Mouse (Mus musculus): ENCODE measurements around the gene Prrt2.
A peak's percentile ranks its signal among the peaks of the same experiment; 100 is the strongest.

The Prrt2 gene

GRCm38 (mm10) chr7:127020901-127021562 is at the start of gene Prrt2, which contains the start of gene Gm42742:
TSS of gene Prrt2 (minus strand) at chr7:127021211.
TSS of gene Gm42742 (minus strand) at chr7:127021097.
- DNase-seq: peak; percentile 28

DNA sequence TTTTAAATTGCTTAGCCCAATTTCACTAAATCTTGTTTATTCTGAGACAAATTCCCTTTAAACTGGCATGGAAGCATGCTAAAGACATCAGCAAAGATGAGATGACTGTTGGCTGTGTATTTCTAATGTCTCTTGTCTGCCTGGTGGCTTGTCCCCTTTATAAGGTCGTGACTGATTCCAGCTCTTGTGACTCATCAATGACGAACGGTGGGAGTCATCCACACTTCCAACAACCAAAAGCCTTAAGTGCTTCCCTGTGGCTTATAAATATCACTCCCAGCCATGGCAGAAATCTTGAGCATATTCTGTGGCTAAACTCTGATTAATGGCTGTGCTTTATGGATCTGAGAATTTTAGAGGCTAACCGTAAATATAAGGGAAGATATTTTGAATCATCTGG is 45.3 kb upstream of the Prrt2 start:
- no peak for DNase-seq

GRCm38 (mm10) chr7:127065538-127065937 is 44.5 kb upstream of the Prrt2 start:
- DNase-seq: no peak

- no peak for DNase-seq
Observed at GRCm38 (mm10) chr7:127055026-127055585, 34.1 kb upstream of the Prrt2 start.

DNA sequence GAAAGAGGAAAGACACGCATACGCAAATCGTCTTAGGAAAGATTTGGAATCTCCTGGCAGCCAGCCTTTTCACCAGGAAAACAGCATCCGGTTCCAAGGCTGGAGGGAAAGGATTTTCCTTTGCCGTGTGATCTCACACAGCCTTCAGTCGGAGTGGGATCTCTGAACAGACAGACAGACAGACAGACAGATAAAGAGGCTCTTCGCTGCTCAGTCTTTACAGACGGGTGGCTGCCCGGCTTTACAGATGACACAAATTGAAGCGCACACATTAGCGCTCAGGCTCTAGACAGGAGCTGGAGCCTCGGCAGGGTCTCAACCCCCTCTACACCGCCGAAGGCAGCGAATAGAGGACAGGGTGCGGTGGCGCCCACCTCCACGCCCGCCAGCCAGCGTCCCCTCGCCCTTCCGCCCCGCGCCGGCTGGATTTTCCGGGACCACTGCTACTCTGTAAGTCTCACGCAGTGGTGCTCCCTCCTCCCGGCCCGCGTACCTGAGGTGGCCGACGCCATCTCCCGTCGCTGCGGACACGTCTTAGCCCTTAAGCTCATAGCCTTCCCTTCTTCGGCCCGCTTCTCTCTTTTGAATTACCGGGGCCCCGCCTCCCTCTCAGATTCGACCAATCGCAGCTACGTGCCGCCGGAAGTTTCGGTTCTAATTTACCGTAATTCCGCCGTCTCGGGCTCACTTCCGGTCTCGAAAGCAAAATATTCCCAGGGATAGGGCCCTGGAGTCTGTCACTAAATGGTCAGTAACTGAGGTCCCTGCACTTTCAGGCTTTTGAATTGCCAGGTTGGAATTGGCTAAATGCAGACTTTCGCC is 21.1 kb upstream of the Prrt2 start, which contains the start of gene Kif22:
TSS of gene Kif22 (minus strand) at position 621 of the 822 bp plus-strand sequence.
- peak; percentile 87 for DNase-seq

DNA sequence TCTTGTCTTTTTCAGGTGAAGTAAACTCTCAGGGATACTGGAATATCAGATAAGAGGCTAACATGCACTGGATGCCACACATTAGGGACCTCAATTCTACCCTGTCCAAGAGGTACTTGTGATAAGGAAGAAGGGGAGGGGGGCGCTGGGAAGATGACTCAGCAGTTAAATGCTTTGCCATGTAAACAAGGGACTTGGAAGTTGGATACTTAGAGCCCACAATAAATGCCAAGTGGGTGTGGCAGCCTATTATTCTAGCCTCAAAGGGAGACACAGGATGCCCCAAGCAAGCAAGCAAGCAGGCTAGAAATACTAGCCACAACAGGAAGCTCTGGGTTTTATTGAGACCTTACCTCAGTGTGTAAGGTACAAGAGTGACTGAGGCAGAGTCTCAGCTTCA is 10.2 kb upstream of the Prrt2 start:
- DNase-seq: no peak

DNA sequence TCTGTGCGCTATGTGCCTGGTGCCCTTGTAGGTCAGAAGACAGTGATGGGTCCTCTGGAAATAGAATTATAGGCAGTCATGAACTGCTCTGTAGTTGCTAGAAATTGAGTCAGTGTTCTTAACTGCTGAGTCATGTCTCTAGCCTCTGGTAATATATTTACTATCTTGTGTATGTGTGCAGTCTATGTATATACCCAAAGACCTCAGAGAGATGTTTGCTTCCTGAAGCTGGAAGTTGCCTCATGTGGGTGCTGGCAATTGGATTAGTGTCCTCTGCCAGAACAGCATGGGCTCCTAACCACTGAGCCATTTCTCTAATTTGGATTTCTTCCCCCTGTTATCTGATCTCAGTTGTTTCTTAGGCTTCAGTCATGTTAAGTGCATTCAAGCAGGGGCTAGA is 9.2 kb upstream of the Prrt2 start:
- no peak for DNase-seq

DNA sequence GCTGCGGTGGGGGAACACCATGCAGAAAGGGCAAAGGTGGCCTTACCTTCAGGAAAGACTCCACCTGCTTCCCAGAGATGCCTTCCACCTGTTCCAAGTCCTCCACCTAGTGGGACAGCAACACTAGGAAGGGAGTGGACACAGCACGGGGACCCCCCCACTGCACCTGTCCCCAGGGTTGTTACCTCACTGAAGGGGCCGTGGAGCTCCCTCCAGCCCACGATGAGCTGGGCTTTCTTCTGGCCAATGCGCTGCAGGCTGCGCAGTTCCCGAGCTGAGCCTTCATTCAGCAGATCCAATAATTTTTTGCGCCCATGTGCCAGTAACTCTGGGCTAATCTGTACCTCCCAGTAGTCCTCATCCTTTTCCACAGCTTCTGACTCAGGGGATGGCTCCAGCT is 6.9 kb upstream of the Prrt2 start:
- DNase-seq: no peak

DNA sequence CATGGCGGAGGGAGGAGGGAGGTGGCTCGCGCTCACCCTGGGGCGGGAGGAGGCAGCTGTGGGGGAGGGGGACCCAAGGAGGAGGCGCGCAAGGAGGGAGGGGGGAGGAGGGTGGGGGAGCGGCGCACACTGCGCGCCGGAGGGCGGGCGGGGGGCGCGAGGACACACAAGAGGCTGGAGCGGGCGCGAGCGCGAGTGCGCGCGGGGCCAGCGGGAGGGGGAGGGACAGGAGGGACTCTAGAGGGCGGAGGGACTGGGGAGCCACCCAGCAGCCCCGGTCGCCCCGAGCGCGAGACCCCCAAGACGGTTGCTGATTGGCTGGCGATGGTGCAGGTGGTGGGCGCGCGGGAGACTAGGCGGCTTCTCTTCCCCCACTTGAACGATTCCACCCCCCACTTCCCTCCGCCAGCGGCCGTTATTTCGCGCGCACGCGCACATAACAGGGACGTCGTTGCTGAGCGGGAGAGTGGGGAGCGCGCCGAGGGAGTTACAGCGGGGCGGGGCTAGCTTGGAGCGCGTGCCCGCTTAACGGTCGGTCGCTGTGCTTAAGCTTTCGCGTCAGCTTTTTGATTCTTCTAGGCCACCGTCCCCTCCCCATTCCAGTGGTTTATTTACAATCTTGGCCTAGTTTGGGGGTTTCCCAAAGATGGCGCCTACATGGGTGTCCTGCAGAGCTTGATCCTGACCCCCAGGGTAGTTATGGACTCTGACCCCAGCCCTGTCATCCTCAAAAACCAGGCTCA is 6.1 kb upstream of the Prrt2 start, which contains the start of gene Maz:
TSS of gene Maz (minus strand) at position 54 of the 743 bp plus-strand sequence.
- DNase-seq: peak; percentile 99

- DNase-seq: no peak
Observed at GRCm38 (mm10) chr7:127026616-127026983, 5.6 kb upstream of the Prrt2 start.

DNA sequence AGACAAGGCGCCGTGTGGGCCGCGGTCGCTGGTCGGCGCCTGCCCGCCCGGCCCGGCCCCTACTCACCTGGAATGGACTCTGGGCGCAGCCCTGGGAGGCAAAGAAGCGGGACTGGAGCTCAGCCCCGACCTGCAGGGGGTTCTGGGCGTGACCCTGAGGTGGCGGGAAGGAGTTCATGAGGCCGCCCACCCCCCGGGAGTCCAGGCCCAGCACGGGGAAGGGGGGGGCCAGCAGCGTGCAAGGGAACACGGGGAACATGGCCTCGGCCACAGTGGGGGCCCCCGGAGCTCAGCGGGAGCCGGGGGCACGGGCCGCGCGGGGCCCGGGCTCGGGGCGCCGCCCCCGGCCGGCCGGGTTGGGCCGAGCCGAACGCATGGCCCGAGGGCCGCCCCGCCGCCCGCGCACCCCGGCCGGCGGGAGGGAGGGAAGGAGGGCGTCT is 5.2 kb upstream of the Prrt2 start:
- DNase-seq: peak; percentile 78

GRCm38 (mm10) chr7:127025556-127026160 is 4.6 kb upstream of the Prrt2 start:
- peak; percentile 44 for DNase-seq

DNA sequence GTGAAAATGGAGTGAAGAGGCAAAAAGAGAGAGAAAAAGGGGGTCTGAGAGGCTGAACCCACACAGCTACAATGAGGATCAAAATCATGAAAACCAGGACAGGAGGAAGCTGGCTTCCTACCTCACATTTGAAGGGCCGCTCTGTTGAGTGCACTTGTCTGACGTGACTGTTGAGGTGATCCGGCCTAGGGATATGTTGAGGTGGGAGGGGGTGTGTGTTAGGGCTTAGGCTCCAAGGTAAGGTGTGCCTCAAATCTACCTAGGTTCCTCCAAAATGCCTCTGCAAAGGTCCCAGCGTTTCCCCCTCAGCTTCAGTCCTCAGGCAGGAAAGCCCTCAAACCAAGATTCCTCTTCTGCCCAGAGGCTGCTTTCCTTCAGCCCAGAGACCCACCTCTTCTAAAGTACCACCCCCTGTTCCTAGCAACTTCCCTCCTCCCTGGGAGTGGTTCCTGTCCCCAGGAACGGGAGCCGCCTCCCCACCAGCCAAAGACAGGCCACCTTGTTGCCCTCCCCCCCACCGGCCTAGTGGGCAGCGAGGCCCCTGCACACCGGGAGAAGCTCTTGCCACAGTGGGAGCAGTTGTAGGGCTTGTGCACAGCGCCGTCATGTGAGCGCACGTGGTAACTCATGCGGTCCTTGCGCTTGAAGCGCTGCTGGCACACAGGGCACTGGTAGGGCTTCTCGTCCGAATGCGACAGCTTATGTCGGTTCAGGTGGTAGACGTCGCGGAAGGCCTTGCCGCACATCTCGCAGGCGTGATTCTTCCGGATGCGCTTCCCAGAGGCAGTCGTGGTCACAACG is 3.9 kb upstream of the Prrt2 start:
- peak; percentile 89 for DNase-seq

GRCm38 (mm10) chr7:127023896-127024690 is 3.1 kb upstream of the Prrt2 start:
- DNase-seq: peak; percentile 28

DNA sequence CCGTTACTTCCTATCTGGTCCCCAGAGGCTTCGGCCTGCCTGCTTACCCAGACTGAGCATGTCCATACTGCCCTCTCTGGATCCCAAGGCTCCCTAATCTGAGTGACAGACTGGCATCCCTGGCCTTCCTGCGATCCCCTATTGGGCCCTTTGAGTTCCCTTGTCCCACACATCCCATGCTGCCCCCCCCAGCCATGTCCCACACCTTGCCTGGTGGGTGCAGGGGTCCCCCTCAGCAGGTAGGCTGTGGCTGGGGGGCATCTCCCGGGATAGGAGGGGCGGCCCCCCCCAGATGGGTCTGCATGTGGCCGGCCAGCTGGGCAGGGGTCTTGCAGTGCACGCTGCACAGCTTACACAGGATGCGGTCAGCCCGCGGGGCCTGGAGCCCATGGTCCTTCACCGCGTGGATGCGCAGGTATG is 2.3 kb upstream of the Prrt2 start:
- no peak for DNase-seq

- DNase-seq: no peak
Observed at GRCm38 (mm10) chr7:127022528-127023271, 1.7 kb upstream of the Prrt2 start.

GRCm38 (mm10) chr7:127021563-127022527 is 834 bp upstream of the Prrt2 start:
- DNase-seq: no peak

- no peak for DNase-seq
Observed at GRCm38 (mm10) chr7:127020491-127020890, 520 bp downstream of the Prrt2 start.

DNA sequence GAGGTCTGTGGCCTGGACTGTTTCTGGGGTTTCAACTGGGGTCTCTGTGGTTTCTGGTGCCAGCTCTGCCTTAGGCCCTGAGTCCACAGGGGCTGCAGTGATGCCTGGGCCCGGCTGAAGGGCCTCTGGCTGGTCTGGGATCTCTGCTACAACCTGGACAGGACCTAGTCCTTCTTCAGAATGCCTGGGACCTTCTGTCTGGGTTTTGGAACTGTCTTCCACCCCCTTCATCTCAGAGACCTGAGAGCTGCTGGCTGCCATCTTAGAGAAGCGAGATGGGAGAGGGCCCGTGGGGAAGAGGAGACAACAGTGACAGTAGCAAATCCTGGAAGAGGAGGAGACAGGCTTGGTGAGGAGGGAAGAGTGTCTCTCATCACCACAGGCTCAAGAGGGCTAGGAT is 980 bp downstream of the Prrt2 start:
- no peak for DNase-seq

Data from kidney, adult 11 months (tissue).